Mouse (Mus musculus) erythroblast, adult 5-6 weeks (primary cell): ENCODE results near the gene Casp8ap2. TPM values are rescaled to one million over a fixed set of nuclear protein-coding genes. Genes with fewer than 3 reads are reported as not detected.

Source experiments
- ATAC-seq: replicated peaks from 2 replicates; pipeline ENCODE4 v1.8.0; 2016; ENCODE audit warnings: moderate number of reproducible peaks, mild to moderate bottlenecking, moderate TSS enrichment, inconsistent platforms; ENCODE audit not compliant: poor library complexity, low FRiP score, severe bottlenecking
- total RNA-seq, 2 experiments: library from RNA; stranded (forward) in 1 of 2; stranded (reverse) in 1 of 2; fragments of 150-400 nt in 1 of 2; fragments of 200-764, 138-1000 nt in 1 of 2; gene quantifications; 2 replicates each; pipeline versions ENCODE4 v1.2.3 to v1.2.4; 2015 to 2017; ENCODE audit warnings: low replicate concordance in 2 of 2

Casp8ap2 gene
- total RNA-seq, 2 experiments from 2014 or later, result 18.8 to 19.6 TPM

GRCm38 (mm10) chr4:32656918-32657662 lies 41.8 kb downstream of the Casp8ap2 start, which contains the start of gene Mdn1:
Mdn1 (plus strand) TSS chr4:32657119.
- ATAC-seq, result peak; percentile 98

- ATAC-seq, result no peak
Observed at GRCm38 (mm10) chr4:32665843-32666242, 50.6 kb downstream of the Casp8ap2 start.

- no peak for ATAC-seq
Observed at GRCm38 (mm10) chr4:32668291-32668690, 53.0 kb downstream of the Casp8ap2 start.

- no peak for ATAC-seq
Observed at GRCm38 (mm10) chr4:32669825-32670224, 54.6 kb downstream of the Casp8ap2 start.

GRCm38 (mm10) chr4:32674025-32674424 lies 58.8 kb downstream of the Casp8ap2 start:
- ATAC-seq, result no peak

- ATAC-seq, result no peak
Observed at GRCm38 (mm10) chr4:32677471-32677870, 62.2 kb downstream of the Casp8ap2 start.

- ATAC-seq, result no peak
Observed at GRCm38 (mm10) chr4:32680843-32681242, 65.6 kb downstream of the Casp8ap2 start.

- no peak for ATAC-seq
Observed at GRCm38 (mm10) chr4:32682471-32682870, 67.2 kb downstream of the Casp8ap2 start.

GRCm38 (mm10) chr4:32683061-32683582 lies 67.9 kb downstream of the Casp8ap2 start:
- ATAC-seq, result no peak

Other genes with a start within 250 kb of the Casp8ap2 start
- gene Gja10, start 12.7 kb upstream of the Casp8ap2 start, total RNA-seq (2015; ENCODE audit: low replicate concordance), result 2.1 TPM in 1 of 2 replicates, not detected in the other
- gene Gja10, start 12.7 kb upstream of the Casp8ap2 start, total RNA-seq (2017; ENCODE audit: low replicate concordance), result not detected in 2 replicates
- gene Mdn1, start 41.7 kb downstream of the Casp8ap2 start, total RNA-seq (2015; ENCODE audit: low replicate concordance), result 12.5 and 13.0 TPM in 2 replicates
- gene Mdn1, start 41.7 kb downstream of the Casp8ap2 start, total RNA-seq (2017; ENCODE audit: low replicate concordance), result 4.5 and 10.2 TPM in 2 replicates
- gene Lyrm2, start 184.8 kb downstream of the Casp8ap2 start, total RNA-seq (2015; ENCODE audit: low replicate concordance), result 9.0 and 11.1 TPM in 2 replicates
- gene Lyrm2, start 184.8 kb downstream of the Casp8ap2 start, total RNA-seq (2017; ENCODE audit: low replicate concordance), result 6.6 and 8.4 TPM in 2 replicates